Mouse (Mus musculus) layer of hippocampus, adult 9-11 months (tissue): ENCODE results near the gene Rpusd1.
A peak's percentile ranks its signal among the peaks of the same experiment; 100 is the strongest.
"Not testable (repeated sequence)": the region's sequence is repeated elsewhere in the genome, so short reads cannot be mapped to it uniquely, and the experiment has no call there.

ENCODE experiments used
- DNase-seq: peaks from one replicate; pipeline ENCODE4 v3.0.0; 2022

Rpusd1 gene

GRCm38 (mm10) chr17:25741471-25741870 is 14.0 kb downstream of the Rpusd1 start:
- not testable (repeated sequence) for DNase-seq

GRCm38 (mm10) chr17:25743831-25744230 is 16.4 kb downstream of the Rpusd1 start:
- no peak for DNase-seq

GRCm38 (mm10) chr17:25744311-25744710 is 16.8 kb downstream of the Rpusd1 start:
- no peak for DNase-seq

- no peak for DNase-seq
Observed at GRCm38 (mm10) chr17:25748238-25748637, 20.8 kb downstream of the Rpusd1 start.

GRCm38 (mm10) chr17:25749314-25749713 is 21.8 kb downstream of the Rpusd1 start:
- DNase-seq = no peak

- DNase-seq = no peak
Observed at GRCm38 (mm10) chr17:25751446-25751845, 24.0 kb downstream of the Rpusd1 start.

GRCm38 (mm10) chr17:25754241-25754640 is 26.8 kb downstream of the Rpusd1 start, which contains the start of gene Msln:
Gene Msln, minus strand, starts transcription at chr17:25754378.
- DNase-seq = no peak

GRCm38 (mm10) chr17:25755086-25755485 is 27.6 kb downstream of the Rpusd1 start:
- DNase-seq = no peak

GRCm38 (mm10) chr17:25755627-25756377 is 28.3 kb downstream of the Rpusd1 start:
- no peak for DNase-seq

- DNase-seq = no peak
Observed at GRCm38 (mm10) chr17:25756378-25757242, 29.1 kb downstream of the Rpusd1 start.

- no peak for DNase-seq
Observed at GRCm38 (mm10) chr17:25757691-25758090, 30.2 kb downstream of the Rpusd1 start.

- no peak for DNase-seq
Observed at GRCm38 (mm10) chr17:25760148-25760547, 32.7 kb downstream of the Rpusd1 start.

- DNase-seq = peak; percentile 78
Observed at GRCm38 (mm10) chr17:25761561-25761970, 34.1 kb downstream of the Rpusd1 start.

- no peak for DNase-seq
Observed at GRCm38 (mm10) chr17:25762591-25762990, 35.1 kb downstream of the Rpusd1 start.

GRCm38 (mm10) chr17:25765886-25766285 is 38.4 kb downstream of the Rpusd1 start:
- no peak for DNase-seq

- no peak for DNase-seq
Observed at GRCm38 (mm10) chr17:25769331-25769730, 41.9 kb downstream of the Rpusd1 start.

- DNase-seq = peak; percentile 97
Observed at GRCm38 (mm10) chr17:25773549-25774120, 46.2 kb downstream of the Rpusd1 start, which contains the start of gene Narfl. Gene Narfl, plus strand, starts transcription at chr17:25773776.

GRCm38 (mm10) chr17:25775318-25776062 is 48.0 kb downstream of the Rpusd1 start:
- no peak for DNase-seq

- no peak for DNase-seq
Observed at GRCm38 (mm10) chr17:25777948-25778347, 50.5 kb downstream of the Rpusd1 start.
